Mouse (Mus musculus): ENCODE results near the gene Bzw2.

The Bzw2 gene

GRCm38 (mm10) chr12:36078101-36078899 is 79.6 kb downstream of the Bzw2 start:
- CTCF ChIA-PET: no interaction called here

GRCm38 (mm10) chr12:36072860-36073259 is 85.0 kb downstream of the Bzw2 start:
- CTCF ChIA-PET: interaction anchor here (0.5 kb wide), 1 partner anchor 75 kb away, joined by 3 read pairs; no protein-coding TSS in a partner anchor

GRCm38 (mm10) chr12:36070231-36070630 is 87.6 kb downstream of the Bzw2 start:
- CTCF ChIA-PET: no interaction called here

- CTCF ChIA-PET: interaction anchor here (0.6 kb wide), 1 partner anchor 17 kb away, joined by 4 read pairs; no protein-coding TSS in a partner anchor
Observed at GRCm38 (mm10) chr12:36067538-36067937, 90.3 kb downstream of the Bzw2 start.

GRCm38 (mm10) chr12:36065911-36066310 is 92.0 kb downstream of the Bzw2 start:
- CTCF ChIA-PET: no interaction called here

GRCm38 (mm10) chr12:36057699-36058098 is 100.2 kb downstream of the Bzw2 start:
- CTCF ChIA-PET: no interaction called here

GRCm38 (mm10) chr12:36050276-36050675 is 107.6 kb downstream of the Bzw2 start:
- CTCF ChIA-PET: interaction anchor here (0.7 kb wide), 1 partner anchor 17 kb away, joined by 4 read pairs; no protein-coding TSS in a partner anchor

- CTCF ChIA-PET: no interaction called here
Observed at GRCm38 (mm10) chr12:36047593-36047992, 110.3 kb downstream of the Bzw2 start.

GRCm38 (mm10) chr12:36046196-36046595 is 111.7 kb downstream of the Bzw2 start:
- CTCF ChIA-PET: interaction anchor here (0.5 kb wide), 1 partner anchor 21 kb away, joined by 9 read pairs; no protein-coding TSS in a partner anchor

- CTCF ChIA-PET: interaction anchor here (0.7 kb wide), 1 partner anchor 29 kb away, joined by 3 read pairs; no protein-coding TSS in a partner anchor
Observed at GRCm38 (mm10) chr12:36044691-36045090, 113.2 kb downstream of the Bzw2 start.

- CTCF ChIA-PET: interaction anchor here (0.6 to 1.5 kb wide), 2 partner anchors 13 to 55 kb away, joined by 4 to 6 read pairs; no protein-coding TSS in a partner anchor
Observed at GRCm38 (mm10) chr12:36042348-36042778, 115.5 kb downstream of the Bzw2 start, which contains the start of gene Tspan13. Tspan13 (minus strand) TSS chr12:36042500.
